Mouse (Mus musculus) liver, adult 2 months (tissue): ENCODE measurements around the gene Scd4. TPM values are rescaled to one million over a fixed set of nuclear protein-coding genes. Genes with fewer than 3 reads are reported as not detected.

ENCODE experiments used
- DNase-seq: peaks from one replicate; pipeline ENCODE4 v3.0.0-alpha.2; 2011; ENCODE audit warnings: low read depth, low spot score; ENCODE audit errors: extremely low read depth
- H3K27ac ChIP-seq: fragments of 200-500 bp; replicated peaks from 2 replicates; pipeline ENCODE4 v1.5.1; 2012; ENCODE audit warnings: low read depth, mild to moderate bottlenecking, control low read depth, inconsistent platforms, low read length; ENCODE audit not compliant: insufficient read depth
- H3K27me3 ChIP-seq: fragments of 200-500 bp; 2 replicates; pipeline ENCODE4 v1.6.1; 2012; ENCODE audit warnings: mild to moderate bottlenecking, moderate library complexity, low read length, inconsistent platforms; ENCODE audit not compliant: control insufficient read depth, insufficient read depth
- H3K36me3 ChIP-seq: fragments of 200-500 bp; 2 replicates; pipeline ENCODE4 v1.6.1; 2012; ENCODE audit warnings: low read length, inconsistent platforms; ENCODE audit not compliant: control insufficient read depth, insufficient read depth
- H3K4me1 ChIP-seq: fragments of 200-500 bp; 2 replicates; pipeline ENCODE4 v1.6.1; 2011; ENCODE audit warnings: low read length; ENCODE audit not compliant: control insufficient read depth, insufficient read depth
- H3K4me3 ChIP-seq: fragments of 200-500 bp; 2 replicates; pipeline ENCODE4 v1.5.1; 2011; ENCODE audit warnings: low read depth, mild to moderate bottlenecking, control low read depth, low read length, moderate library complexity; ENCODE audit not compliant: insufficient read depth
- H3K79me2 ChIP-seq: fragments of 200-500 bp; 2 replicates; pipeline ENCODE4 v1.6.1; 2012; ENCODE audit warnings: inconsistent platforms, mild to moderate bottlenecking, low read length, moderate library complexity; ENCODE audit not compliant: control insufficient read depth, insufficient read depth
- H3K9ac ChIP-seq: fragments of 200-500 bp; 2 replicates; pipeline ENCODE4 v1.6.1; 2012; ENCODE audit warnings: low read depth, mild to moderate bottlenecking, control low read depth, inconsistent platforms, low read length
- CTCF ChIP-seq: fragments of 200-500 bp; IDR thresholded peaks from 2 replicates; pipeline ENCODE4 v1.5.1; 2011; ENCODE audit warnings: low read depth, low read length, control low read depth
- POLR2A ChIP-seq: fragments of 200-500 bp; IDR thresholded peaks from 2 replicates; pipeline ENCODE4 v1.6.1; 2011; ENCODE audit warnings: low read length, control low read depth; ENCODE audit not compliant: insufficient read depth; ENCODE audit errors: extremely low read depth
- WGBS: fragments of 180-500 bp; shearing (Covaris S2); methylation state at CpG from one replicate; pipeline ENCODE4 v1.1.7; 2018; 5-methylcytosine and 5-hydroxymethylcytosine counted together
- polyA plus RNA-seq: library from polyadenylated mRNA; depleted of rRNA; stranded (reverse); fragments of >200 nt; gene quantifications from 2 replicates; pipeline ENCODE4 v1.2.3, GENCODE M21; 2012
- total RNA-seq: library from RNA; depleted of rRNA; stranded (reverse); fragments of >200 nt; gene quantifications from 2 replicates; pipeline ENCODE4 v1.2.3, GENCODE M21; 2014

Gene Scd4
- total and polyA plus RNA-seq, 2 experiments = 0.07 to 0.09 TPM

DNA sequence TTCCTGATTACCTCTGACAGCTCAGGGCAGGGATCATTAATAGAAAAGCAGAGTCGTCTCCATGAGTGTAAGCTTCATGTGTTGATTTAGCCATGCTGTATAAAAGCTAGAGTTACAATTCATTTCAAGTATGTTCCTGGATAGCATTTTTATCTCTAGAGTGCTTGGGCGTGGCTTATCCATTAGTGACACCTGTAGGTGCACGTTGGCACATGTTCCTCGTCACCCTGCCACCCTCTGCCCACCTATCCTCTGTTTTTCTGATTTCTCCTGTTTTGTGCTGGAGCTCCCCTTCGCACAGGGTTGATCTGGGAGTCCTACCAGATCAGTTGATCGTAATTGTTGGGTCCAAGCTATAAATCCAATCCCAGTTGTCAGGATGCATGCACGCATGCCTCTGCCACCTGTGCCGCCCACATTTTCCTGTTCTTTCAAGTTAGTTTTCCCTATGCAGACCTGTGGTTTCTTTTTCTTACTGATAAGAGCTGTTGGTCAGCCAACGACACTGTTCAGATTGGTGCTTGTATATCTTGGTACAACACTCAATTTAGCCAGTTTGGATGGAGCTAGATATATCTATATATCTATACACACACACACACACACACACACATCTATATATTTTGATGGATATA is 31.1 kb upstream of the Scd4 start:
- H3K4me1 ChIP-seq = no peaks in the 10 kb centered on the region; the same call in 1 of the 2 replicates
- peaks cover 7% of the 10 kb centered on the region; the same call in 1 of the 2 replicates for H3K27me3 ChIP-seq
- no peak overlapping the region for H3K27ac ChIP-seq
- no peak overlapping the region for H3K9ac ChIP-seq
- H3K79me2 ChIP-seq = no peaks in the 10 kb centered on the region
- WGBS = 86% methylated on average over 9 of the region's 9 CpGs
- H3K4me3 ChIP-seq = no peak overlapping the region
- DNase-seq = no peak
- TF ChIP-seq CTCF = no peak
- no peaks in the 10 kb centered on the region for H3K36me3 ChIP-seq

DNA sequence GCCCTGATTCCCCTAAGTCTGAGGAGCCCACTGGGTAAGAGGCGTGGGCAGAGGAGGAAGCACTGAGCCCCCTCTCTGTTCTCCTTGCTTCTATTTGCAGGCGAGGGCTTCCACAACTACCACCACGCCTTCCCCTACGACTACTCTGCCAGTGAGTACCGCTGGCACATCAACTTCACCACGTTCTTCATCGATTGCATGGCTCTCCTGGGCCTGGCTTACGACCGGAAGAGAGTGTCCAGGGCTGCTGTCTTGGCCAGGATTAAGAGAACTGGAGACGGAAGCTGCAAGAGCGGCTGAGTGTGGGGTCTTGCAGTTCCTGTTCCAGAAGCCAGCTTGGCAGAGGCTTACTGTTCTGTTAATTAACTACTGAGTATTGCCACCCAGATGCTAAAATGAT is 30.0 kb upstream of the Scd4 start:
- Histone ChIP-seq H3K79me2 (no peaks in the 10 kb centered on the region), H3K4me1 (no peaks in the 10 kb centered on the region), H3K4me3 (no peak overlapping the region), H3K36me3 (no peaks in the 10 kb centered on the region), H3K27me3 (peaks cover 7% of the 10 kb centered on the region; the same call in 1 of the 2 replicates), H3K9ac (no peak overlapping the region), H3K27ac (no peak overlapping the region)
- TF ChIP-seq POLR2A = no peak
- TF ChIP-seq CTCF = no peak
- DNase-seq = no peak
- 82% methylated on average over 11 of the region's 11 CpGs for WGBS

DNA sequence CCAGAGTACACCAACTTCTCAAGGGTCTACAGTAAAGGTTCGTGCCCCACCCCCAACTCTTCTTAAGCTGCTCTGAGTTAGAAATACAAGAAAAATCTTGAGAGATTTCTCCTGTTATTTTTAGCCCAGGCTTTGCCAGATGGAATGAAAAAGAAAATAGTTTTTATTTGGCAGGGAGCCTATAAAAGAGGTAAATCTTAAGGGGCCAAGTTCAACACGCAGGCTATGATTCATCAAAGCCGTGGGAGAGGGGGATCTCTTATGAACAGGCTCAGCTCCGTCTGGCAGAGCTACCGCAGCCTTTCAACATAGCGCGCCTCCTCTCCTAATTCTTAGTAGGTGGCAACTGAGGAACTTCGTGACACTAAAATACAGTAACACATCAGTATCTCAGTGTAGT is 29.4 kb upstream of the Scd4 start:
- H3K27ac ChIP-seq = no peak overlapping the region
- DNase-seq = no peak
- H3K79me2 ChIP-seq = no peaks in the 10 kb centered on the region
- TF ChIP-seq CTCF (no peak), POLR2A (no peak)
- WGBS = 83% methylated on average over 8 of the region's 8 CpGs
- H3K4me3 ChIP-seq = no peak overlapping the region
- peaks cover 7% of the 10 kb centered on the region; the same call in 1 of the 2 replicates for H3K27me3 ChIP-seq
- H3K9ac ChIP-seq = no peak overlapping the region
- H3K4me1 ChIP-seq = no peaks in the 10 kb centered on the region
- H3K36me3 ChIP-seq = no peaks in the 10 kb centered on the region

DNA sequence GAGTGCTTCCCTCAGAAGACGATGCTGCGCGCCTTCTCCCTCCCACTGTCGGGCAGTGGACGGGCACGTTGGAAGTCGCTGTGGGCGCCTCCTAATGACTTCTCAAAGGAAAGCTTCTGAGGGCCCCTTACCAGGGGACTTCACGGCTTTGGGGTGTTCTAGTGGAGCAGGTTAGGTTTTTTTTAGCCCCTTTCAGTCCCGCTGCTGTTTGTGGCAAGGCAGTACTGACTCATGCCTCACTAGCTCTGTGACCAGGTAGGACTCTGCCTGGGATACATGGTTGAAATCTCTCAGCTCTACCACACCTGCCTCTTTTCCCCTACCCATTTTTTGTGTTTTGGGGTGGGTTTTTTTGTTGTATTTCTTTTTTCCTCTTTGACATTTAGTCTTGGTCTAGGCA is 28.5 kb upstream of the Scd4 start:
- H3K27ac ChIP-seq = no peak overlapping the region
- peaks cover 7% of the 10 kb centered on the region; the same call in 1 of the 2 replicates for H3K27me3 ChIP-seq
- 92% methylated on average over 10 of the region's 10 CpGs for WGBS
- no peak overlapping the region for H3K4me3 ChIP-seq
- no peak for DNase-seq
- no peaks in the 10 kb centered on the region for H3K79me2 ChIP-seq
- H3K4me1 ChIP-seq = no peaks in the 10 kb centered on the region
- TF ChIP-seq CTCF = no peak
- no peak overlapping the region for H3K9ac ChIP-seq
- H3K36me3 ChIP-seq = no peaks in the 10 kb centered on the region

DNA sequence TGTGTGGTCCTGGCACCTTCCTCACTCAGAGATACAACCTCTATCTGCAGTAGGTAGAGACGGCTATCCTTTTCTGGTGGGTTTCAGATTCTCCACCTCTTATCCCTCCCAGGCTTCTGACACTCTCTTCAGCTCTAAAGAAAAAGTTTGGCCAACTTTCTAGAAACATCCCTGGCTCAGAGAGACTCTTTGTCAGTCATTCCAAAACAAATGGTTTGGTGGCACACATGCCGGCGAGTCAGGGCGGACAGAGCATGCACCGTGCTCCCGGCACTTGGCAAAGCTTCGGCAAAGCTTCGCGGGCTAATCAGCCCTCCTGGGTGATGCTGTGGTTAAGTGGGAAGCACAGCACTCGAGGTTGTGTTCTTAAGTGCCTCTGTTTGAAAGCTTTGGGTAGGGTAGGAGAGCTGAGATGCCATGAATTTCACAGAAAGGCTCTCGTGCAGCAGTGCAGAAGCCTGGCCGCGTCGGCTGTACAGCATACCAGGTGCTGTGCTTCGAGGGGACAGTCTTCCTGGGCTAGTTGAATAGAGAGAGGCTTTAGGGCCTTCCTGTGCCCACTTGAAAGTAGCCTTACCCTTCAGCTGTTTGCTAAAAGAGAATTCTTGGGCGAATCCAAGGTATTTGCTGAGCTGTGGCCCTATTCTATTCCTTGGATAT is 27.9 kb upstream of the Scd4 start:
- Histone ChIP-seq H3K9ac (no peak overlapping the region), H3K36me3 (no peaks in the 10 kb centered on the region), H3K4me3 (no peak overlapping the region), H3K27me3 (peaks cover 7% of the 10 kb centered on the region; the same call in 1 of the 2 replicates), H3K4me1 (no peaks in the 10 kb centered on the region), H3K79me2 (no peaks in the 10 kb centered on the region), H3K27ac (no peak overlapping the region)
- WGBS = 93% methylated on average over 16 of the region's 16 CpGs
- no peak for TF ChIP-seq POLR2A
- no peak for TF ChIP-seq CTCF
- DNase-seq = no peak

DNA sequence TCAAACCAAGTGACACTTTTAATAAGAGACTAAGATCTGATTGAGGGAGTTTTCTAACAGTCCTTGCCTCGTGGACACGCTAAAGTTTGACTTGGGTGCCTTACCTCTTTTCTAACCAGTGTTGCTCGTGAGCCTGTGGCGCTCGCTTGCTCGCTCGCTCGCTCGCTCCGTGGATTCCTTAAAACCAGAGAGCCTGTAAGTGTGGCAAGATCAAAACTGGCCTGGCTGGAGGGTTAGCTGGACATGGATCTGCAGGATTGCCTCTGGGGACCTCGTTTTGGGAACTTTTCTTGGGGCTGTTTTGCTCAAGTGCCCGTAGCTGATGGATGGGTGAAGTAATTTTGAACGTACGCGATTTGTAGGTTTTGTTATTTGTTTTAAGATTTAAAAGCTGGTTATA is 27.2 kb upstream of the Scd4 start:
- Histone ChIP-seq H3K4me1 (no peaks in the 10 kb centered on the region), H3K27me3 (peaks cover 7% of the 10 kb centered on the region; the same call in 1 of the 2 replicates), H3K79me2 (no peaks in the 10 kb centered on the region), H3K36me3 (no peaks in the 10 kb centered on the region), H3K4me3 (no peak overlapping the region), H3K27ac (no peak overlapping the region), H3K9ac (no peak overlapping the region)
- no peak for DNase-seq
- 92% methylated on average over 15 of the region's 15 CpGs for WGBS
- TF ChIP-seq POLR2A (no peak), CTCF (no peak)
